Mouse (Mus musculus) natural killer cell, adult 2 months (primary cell): Measurements from ENCODE around the gene 1810013L24Rik.
"Not testable (repeated sequence)": the region's sequence is repeated elsewhere in the genome, so short reads cannot be mapped to it uniquely, and the experiment has no call there.

Experiments used
- DNase-seq, 2 experiments: peaks; one replicate each; pipeline ENCODE4 v3.0.0; 2022; ENCODE audit warnings: low spot score in 2 of 2

The 1810013L24Rik gene

DNA sequence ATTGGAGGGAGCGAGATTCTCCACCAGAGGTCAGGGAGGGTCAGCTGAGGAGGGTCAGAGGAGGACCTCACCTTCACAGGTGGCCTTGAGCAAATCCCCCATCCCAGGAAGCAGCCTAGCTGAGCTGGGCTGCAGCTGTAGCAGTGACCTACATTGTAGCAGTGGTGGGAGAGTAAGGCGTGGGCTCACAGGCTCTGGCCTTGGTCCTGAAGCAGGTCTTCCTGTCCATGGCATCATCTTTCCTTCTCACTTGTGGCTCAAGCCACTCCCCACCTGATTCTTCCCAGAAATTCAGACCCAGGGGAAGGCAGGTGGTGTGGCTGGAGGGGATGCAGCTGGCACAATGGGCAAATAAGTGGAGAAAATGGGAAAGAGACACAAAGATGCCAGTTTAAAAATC is 76.2 kb downstream of the 1810013L24Rik start:
- not testable (repeated sequence) for DNase-seq
